Mouse (Mus musculus) lung, postnatal 0 days (tissue): ENCODE data around the gene Dnah7c. TPM values are rescaled to one million over a fixed set of nuclear protein-coding genes. Genes with fewer than 3 reads are reported as not detected.
"Not testable (repeated sequence)": the region's sequence is repeated elsewhere in the genome, so short reads cannot be mapped to it uniquely, and the experiment has no call there.

Experiments used
- ATAC-seq: fragments of 200-750 bp; cut with Nextera tagmentation; 2 replicates; pipeline ENCODE4 v1.8.0; 2017; ENCODE audit warnings: moderate library complexity
- DNase-seq: peaks from one replicate; pipeline ENCODE4 v3.0.0-alpha.2; 2016; ENCODE audit warnings: low spot score
- H3K27ac ChIP-seq: fragments of 300-500 bp; sonication (generic); 2 replicates; pipeline ENCODE4 v1.5.1; 2014; ENCODE audit warnings: antibody characterized with exemption, mild to moderate bottlenecking, low read length, mixed read lengths
- H3K27me3 ChIP-seq: fragments of 300-500 bp; sonication (generic); replicated peaks from 2 replicates; pipeline ENCODE4 v1.6.1; 2014; ENCODE audit warnings: low read length, mixed read lengths; ENCODE audit not compliant: insufficient read depth
- H3K36me3 ChIP-seq: fragments of 300-500 bp; sonication (generic); 2 replicates; pipeline ENCODE4 v1.6.1; 2014; ENCODE audit warnings: low read length, mixed read lengths; ENCODE audit not compliant: insufficient read depth
- H3K4me1 ChIP-seq: fragments of 300-500 bp; sonication (generic); 2 replicates; pipeline ENCODE4 v1.6.1; 2014; ENCODE audit warnings: antibody characterized with exemption, low read depth, low read length, mixed read lengths; ENCODE audit not compliant: insufficient read depth
- H3K4me2 ChIP-seq: fragments of 300-500 bp; sonication (generic); replicated peaks from 2 replicates; pipeline ENCODE4 v1.6.1; 2014; ENCODE audit warnings: low read depth, mild to moderate bottlenecking, low read length, moderate library complexity, mixed read lengths
- H3K4me3 ChIP-seq: fragments of 300-500 bp; sonication (generic); 2 replicates; pipeline ENCODE4 v1.5.1; 2014; ENCODE audit warnings: low read depth, low read length
- H3K9ac ChIP-seq: fragments of 300-500 bp; sonication (generic); replicated peaks from 2 replicates; pipeline ENCODE4 v1.6.1; 2014; ENCODE audit warnings: low read depth, mild to moderate bottlenecking
- H3K9me3 ChIP-seq: fragments of 300-500 bp; sonication (generic); 2 replicates; pipeline ENCODE4 v1.6.1; 2016; ENCODE audit warnings: low read length, mixed read lengths
- CTCF ChIP-seq: IDR thresholded peaks from 2 replicates; pipeline ENCODE4 v1.5.1; 2016; ENCODE audit warnings: antibody characterized with exemption, mild to moderate bottlenecking
- EP300 ChIP-seq: IDR thresholded peaks from 2 replicates; pipeline ENCODE4 v1.6.1; 2016; ENCODE audit warnings: antibody characterized with exemption, mild to moderate bottlenecking, control low read depth
- WGBS: fragments of 180-500 bp; shearing (Covaris S2); extraction: QIAGEN DNeasy Blood & Tissue Kit; methylation state at CpG from one replicate; pipeline ENCODE4 v1.1.7; 2014; 5-methylcytosine and 5-hydroxymethylcytosine counted together
- polyA plus RNA-seq: library from polyadenylated mRNA; unstranded; fragments of >200 nt; fragmentation: Nextera tagmentation; extraction: Ambion mirVana; gene quantifications from 2 replicates; pipeline ENCODE4 v1.2.1, GENCODE M21; 2015

Gene Dnah7c
- polyA plus RNA-seq, 1 experiment from 2014 or later = 0.23 TPM

DNA sequence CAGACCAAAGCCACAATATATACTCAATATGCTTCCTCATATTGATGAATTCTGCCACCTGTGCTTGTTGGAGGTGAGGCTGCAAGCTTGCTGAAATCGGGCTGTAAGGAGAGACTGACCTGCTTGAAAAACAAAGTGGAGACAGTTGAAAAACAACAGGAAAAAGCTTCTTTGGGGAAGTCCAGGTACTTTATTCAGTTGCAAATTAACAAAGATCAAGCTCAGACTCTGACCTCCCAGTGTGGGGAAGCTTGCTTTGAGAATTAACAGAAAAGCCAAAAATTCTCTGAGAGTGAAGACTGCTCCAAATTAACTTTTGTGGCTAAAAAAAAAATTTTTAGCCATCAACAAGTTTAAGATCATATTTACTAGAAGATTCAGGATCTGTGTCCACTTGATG is 194.9 kb downstream of the Dnah7c start:
- ATAC-seq (no peak), DNase-seq (no peak)
- no peak overlapping the region for H3K4me2 ChIP-seq
- H3K4me3 ChIP-seq = no peak overlapping the region
- H3K27ac ChIP-seq = no peak overlapping the region
- 84% methylated on average over 1 of the region's 1 CpGs for WGBS
- H3K27me3 ChIP-seq = no peaks in the 10 kb centered on the region
- no peaks in the 10 kb centered on the region for H3K9me3 ChIP-seq
- H3K4me1 ChIP-seq = no peaks in the 10 kb centered on the region
- H3K9ac ChIP-seq = no peak overlapping the region
- TF ChIP-seq CTCF (no peak), EP300 (no peak)
- no peaks in the 10 kb centered on the region for H3K36me3 ChIP-seq

DNA sequence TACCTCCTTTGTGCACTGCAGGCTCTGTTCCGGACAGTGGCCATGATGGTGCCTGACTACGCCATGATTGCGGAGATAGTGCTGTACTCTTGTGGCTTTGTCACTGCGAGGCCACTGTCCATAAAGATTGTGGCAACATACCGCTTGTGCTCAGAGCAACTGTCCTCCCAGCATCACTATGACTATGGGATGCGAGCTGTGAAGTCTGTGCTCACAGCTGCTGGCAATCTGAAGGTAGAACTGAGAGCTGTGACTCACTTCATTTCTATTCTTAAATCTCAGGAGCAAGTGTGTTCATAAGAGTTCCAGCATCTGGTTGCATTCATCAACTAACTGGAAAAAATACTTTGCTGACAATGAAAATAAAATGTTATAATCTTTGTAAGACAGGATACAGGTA is 200.5 kb downstream of the Dnah7c start:
- H3K27me3 ChIP-seq, H3K4me1 ChIP-seq, H3K9me3 ChIP-seq, ATAC-seq, H3K4me3 ChIP-seq, H3K27ac ChIP-seq, H3K36me3 ChIP-seq, DNase-seq, H3K4me2 ChIP-seq, H3K9ac ChIP-seq: not testable (repeated sequence)
- WGBS = 97% methylated on average over 6 of the region's 6 CpGs

DNA sequence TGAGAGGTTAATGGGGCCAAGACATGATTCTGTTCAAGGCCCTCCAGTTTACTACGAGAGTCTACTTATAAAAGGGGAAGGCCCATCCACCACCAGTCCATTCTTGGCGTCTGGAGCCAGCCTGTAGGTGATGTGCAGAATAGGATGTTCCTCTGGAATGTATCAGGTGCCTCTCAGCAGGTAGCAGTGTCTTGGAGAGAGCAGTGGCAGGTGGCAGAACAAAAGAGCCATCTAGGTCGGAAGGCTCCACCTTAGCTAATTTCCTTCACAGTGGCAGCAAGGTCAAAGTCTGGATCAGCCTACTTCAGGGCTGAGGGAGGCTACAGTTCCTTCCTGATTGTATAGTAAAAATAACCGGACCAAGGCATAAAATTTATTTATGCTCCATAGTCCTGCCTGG is 224.4 kb downstream of the Dnah7c start:
- not testable (repeated sequence) for ATAC-seq

DNA sequence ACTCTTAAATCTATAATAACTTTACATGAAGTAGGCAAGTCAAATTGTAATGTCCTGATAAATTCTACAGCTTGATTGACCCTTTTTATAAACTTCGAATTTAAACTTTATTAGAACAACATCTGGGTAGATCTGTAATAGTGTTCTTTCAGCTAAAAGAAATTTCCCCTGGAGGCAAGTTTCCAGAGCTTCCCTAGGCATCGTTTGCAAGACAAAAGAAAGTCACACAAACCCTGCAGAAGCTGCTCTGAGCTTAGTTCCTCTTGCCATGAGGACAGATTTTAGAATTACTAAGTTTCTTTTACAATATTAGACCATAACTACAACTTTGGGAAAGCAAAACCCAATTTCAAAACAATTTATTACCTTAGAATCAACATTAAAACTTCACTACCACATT is 227.3 kb downstream of the Dnah7c start:
- not testable (repeated sequence) for DNase-seq, H3K4me3 ChIP-seq

More for the DNA sequence above, 224.4 kb downstream of the Dnah7c start:
- not testable (repeated sequence) for H3K4me3 ChIP-seq, H3K36me3 ChIP-seq, H3K9me3 ChIP-seq, H3K27me3 ChIP-seq, H3K9ac ChIP-seq, H3K27ac ChIP-seq, DNase-seq, H3K4me2 ChIP-seq, H3K4me1 ChIP-seq
- WGBS = 85% methylated on average over 4 of the region's 4 CpGs

DNA sequence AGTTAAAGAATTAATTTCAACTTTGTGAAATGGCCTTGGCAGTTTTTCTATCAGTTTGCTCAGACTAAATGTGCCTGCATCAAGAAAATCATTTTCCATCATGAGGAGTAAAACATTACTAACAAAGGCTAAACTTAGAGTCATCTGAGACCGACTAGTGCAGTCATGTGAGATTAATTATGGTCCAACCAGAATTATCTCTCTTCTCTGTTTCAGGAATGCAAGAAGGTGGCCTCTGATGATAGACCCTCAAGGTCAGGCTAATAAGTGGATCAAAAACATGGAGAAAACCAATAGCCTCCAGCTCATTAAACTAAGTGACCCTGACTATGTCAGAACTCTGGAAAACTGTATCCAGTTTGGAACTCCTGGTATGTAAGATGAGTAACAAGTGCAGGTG is 299.4 kb downstream of the Dnah7c start:
- not testable (repeated sequence) for H3K9me3 ChIP-seq, ATAC-seq, H3K27ac ChIP-seq, H3K9ac ChIP-seq, DNase-seq, H3K36me3 ChIP-seq, H3K27me3 ChIP-seq, H3K4me1 ChIP-seq, H3K4me3 ChIP-seq, H3K4me2 ChIP-seq
- WGBS = 56% methylated on average over 1 of the region's 1 CpGs

More for the DNA sequence above, 227.3 kb downstream of the Dnah7c start:
- not testable (repeated sequence) for H3K4me1 ChIP-seq, ATAC-seq, H3K9me3 ChIP-seq, H3K9ac ChIP-seq, H3K27ac ChIP-seq, H3K4me2 ChIP-seq, H3K36me3 ChIP-seq, H3K27me3 ChIP-seq
- WGBS = 54% methylated on average over 2 of the region's 2 CpGs

DNA sequence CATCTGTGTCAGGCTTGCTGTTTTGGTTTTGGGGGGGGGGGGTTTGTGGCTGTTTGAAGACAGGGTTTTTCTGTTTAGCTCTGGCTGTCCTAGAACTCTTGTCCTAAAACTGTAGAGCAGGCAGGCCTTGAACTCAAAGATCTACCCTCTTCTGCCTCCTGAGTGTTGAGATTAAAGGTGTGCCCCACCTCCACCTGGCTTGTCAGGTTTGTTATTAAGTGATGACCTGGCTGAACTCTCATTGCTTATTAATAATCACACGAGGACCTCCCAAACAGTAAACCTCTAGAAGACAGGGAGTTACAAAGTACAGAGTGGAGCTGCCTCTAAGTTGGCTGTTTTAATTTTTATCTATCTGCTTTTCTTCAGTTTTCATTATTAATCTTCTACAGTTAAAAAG is 299.9 kb downstream of the Dnah7c start:
- H3K27me3 ChIP-seq = no peaks in the 10 kb centered on the region
- no peaks in the 10 kb centered on the region for H3K36me3 ChIP-seq
- H3K4me1 ChIP-seq = no peaks in the 10 kb centered on the region
- DNase-seq (peak; percentile 1), ATAC-seq (no peak)
- no peaks in the 10 kb centered on the region for H3K9me3 ChIP-seq
- TF ChIP-seq CTCF (no peak), EP300 (no peak)
- no peak overlapping the region for H3K9ac ChIP-seq
- 52% methylated on average over 1 of the region's 1 CpGs for WGBS
- H3K27ac ChIP-seq = no peak overlapping the region
- no peak overlapping the region for H3K4me2 ChIP-seq
- H3K4me3 ChIP-seq = no peak overlapping the region

DNA sequence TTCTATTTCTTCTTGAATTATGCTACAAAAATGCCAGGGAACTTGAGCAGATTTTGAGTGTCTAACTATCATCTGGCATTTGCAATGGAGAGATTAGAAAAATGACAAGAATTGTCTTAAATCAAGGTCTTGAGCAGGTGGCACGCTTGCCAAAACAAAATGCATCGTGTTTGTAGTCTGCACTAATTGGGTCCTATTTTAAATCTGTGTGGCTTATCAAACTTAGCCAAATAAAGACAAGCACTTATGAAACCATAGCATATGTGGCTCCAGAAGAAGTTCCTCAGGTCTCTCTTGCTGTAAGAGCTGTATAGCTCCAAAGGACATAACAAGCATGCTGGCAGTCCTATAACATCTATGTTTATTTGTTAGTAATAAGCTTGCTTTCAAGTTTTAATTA is 300.3 kb downstream of the Dnah7c start:
- H3K36me3 ChIP-seq, H3K4me1 ChIP-seq, H3K4me2 ChIP-seq, ATAC-seq, H3K9ac ChIP-seq, H3K27me3 ChIP-seq, H3K4me3 ChIP-seq, H3K27ac ChIP-seq, H3K9me3 ChIP-seq: not testable (repeated sequence)
- WGBS = 80% methylated on average over 2 of the region's 2 CpGs
- DNase-seq = peak; percentile 3

DNA sequence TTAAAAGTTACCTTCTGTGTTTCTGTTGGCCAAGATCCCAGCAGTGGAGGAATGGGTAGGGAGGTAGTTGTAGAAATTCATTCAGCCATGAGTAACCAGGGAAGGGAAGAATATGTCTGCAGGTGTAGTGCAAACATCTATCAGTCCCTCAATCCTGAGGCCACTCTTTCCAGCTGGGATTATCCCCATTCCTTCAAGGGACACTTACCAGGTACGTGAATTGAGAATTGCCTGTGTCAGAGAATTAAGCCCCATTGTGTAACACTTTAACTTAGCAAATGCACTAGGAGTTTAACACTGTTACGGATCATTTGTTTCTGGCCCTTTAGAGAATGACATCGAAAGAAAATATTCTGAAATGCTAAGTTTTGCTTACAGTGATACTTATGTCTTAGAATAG is 304.3 kb downstream of the Dnah7c start:
- H3K4me2 ChIP-seq, H3K4me3 ChIP-seq, ATAC-seq, H3K36me3 ChIP-seq, H3K27ac ChIP-seq, DNase-seq, H3K9me3 ChIP-seq, H3K4me1 ChIP-seq, H3K9ac ChIP-seq, H3K27me3 ChIP-seq: not testable (repeated sequence)
- 81% methylated on average over 3 of the region's 3 CpGs for WGBS

DNA sequence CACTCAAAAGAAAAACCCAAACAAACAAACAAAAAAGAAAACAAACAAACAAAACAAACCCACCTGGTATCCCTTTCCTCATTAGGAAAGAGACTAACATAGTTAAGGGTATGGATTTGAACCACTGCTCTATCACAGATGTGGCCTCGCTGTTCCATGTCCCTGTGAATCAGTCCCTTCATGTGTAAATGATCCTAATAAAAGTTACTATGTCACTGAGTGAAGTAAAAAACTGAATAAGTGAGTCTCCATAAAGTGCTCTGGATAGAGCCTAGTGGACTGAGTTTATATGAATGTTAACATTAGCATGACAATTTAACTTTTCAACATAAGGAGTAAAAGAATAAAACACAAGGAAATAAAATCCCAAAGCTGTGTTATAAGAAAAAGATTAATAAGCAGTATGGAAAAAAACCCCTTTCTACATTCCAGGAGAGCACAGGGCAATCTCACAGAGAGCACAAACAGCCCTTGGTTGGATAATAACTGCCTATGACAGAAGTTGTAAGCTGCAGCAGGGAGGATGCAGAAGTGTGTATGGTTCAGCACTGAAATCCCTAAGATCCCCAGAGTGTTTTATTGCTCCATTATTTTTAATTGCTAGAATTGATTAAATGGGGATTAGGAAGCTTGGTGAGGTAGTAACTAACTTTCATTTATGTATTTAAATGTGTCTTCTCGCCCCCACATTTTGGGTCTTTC is 308.2 kb downstream of the Dnah7c start:
- not testable (repeated sequence) for H3K27ac ChIP-seq, DNase-seq, H3K36me3 ChIP-seq, H3K9me3 ChIP-seq, H3K4me1 ChIP-seq, H3K4me2 ChIP-seq, H3K9ac ChIP-seq, H3K4me3 ChIP-seq, H3K27me3 ChIP-seq, ATAC-seq
- 84% methylated on average over 2 of the region's 2 CpGs for WGBS
